Mouse (Mus musculus) splenic B cell, adult 2 months (primary cell): Measurements from ENCODE around the gene Actrt3.

Experiments
- DNase-seq: peaks from one replicate; pipeline ENCODE4 v3.0.0-alpha.2; 2011; ENCODE audit warnings: low read depth, low spot score
- H3K27me3 ChIP-seq: 2 replicates; pipeline ENCODE4 v1.6.1; 2012; ENCODE audit warnings: mild to moderate bottlenecking, low read length, moderate library complexity, mixed read lengths; ENCODE audit not compliant: control insufficient read depth, poor library complexity, insufficient read depth, severe bottlenecking
- H3K36me3 ChIP-seq: 2 replicates; pipeline ENCODE4 v1.6.1; 2012; ENCODE audit warnings: mild to moderate bottlenecking, low read length, moderate library complexity, mixed read lengths; ENCODE audit not compliant: control insufficient read depth, poor library complexity, insufficient read depth, severe bottlenecking

Actrt3 gene

GRCm38 (mm10) chr3:30599711-30600545 lies at the start of gene Actrt3:
Gene Actrt3, minus strand, starts transcription at chr3:30599939.
- Histone ChIP-seq H3K36me3 (no peaks in the 10 kb centered on the region; the same call in 1 of the 2 replicates), H3K27me3 (no peaks in the 10 kb centered on the region)
- peak; percentile 57 for DNase-seq

- H3K36me3 ChIP-seq: no peaks in the 10 kb centered on the region
- DNase-seq: no peak
- no peaks in the 10 kb centered on the region for H3K27me3 ChIP-seq
Measured at GRCm38 (mm10) chr3:30648466-30648865, 48.7 kb upstream of the Actrt3 start.

- no peaks in the 10 kb centered on the region for H3K27me3 ChIP-seq
- no peaks in the 10 kb centered on the region for H3K36me3 ChIP-seq
- DNase-seq: peak; percentile 13
Measured at GRCm38 (mm10) chr3:30647440-30648090, 47.8 kb upstream of the Actrt3 start, which contains the start of gene Lrrc34. Gene Lrrc34, minus strand, starts transcription at chr3:30647869.

- H3K36me3 ChIP-seq: no peaks in the 10 kb centered on the region
- no peaks in the 10 kb centered on the region for H3K27me3 ChIP-seq
- DNase-seq: no peak
Measured at GRCm38 (mm10) chr3:30646761-30647160, 47.0 kb upstream of the Actrt3 start.

- no peak for DNase-seq
- Histone ChIP-seq H3K36me3 (no peaks in the 10 kb centered on the region), H3K27me3 (no peaks in the 10 kb centered on the region)
Measured at GRCm38 (mm10) chr3:30644207-30644606, 44.5 kb upstream of the Actrt3 start, which contains the start of gene Lrriq4. Gene Lrriq4, plus strand, starts transcription at chr3:30644507.

- no peak for DNase-seq
- Histone ChIP-seq H3K27me3 (no peaks in the 10 kb centered on the region), H3K36me3 (no peaks in the 10 kb centered on the region)
Measured at GRCm38 (mm10) chr3:30635629-30636028, 35.9 kb upstream of the Actrt3 start.

- Histone ChIP-seq H3K27me3 (no peaks in the 10 kb centered on the region), H3K36me3 (no peaks in the 10 kb centered on the region)
- no peak for DNase-seq
Measured at GRCm38 (mm10) chr3:30633681-30634080, 33.9 kb upstream of the Actrt3 start.

- H3K36me3 ChIP-seq: peaks cover 2% of the 10 kb centered on the region
Measured at GRCm38 (mm10) chr3:30620132-30620531, 20.4 kb upstream of the Actrt3 start.

GRCm38 (mm10) chr3:30610930-30611329 lies 11.2 kb upstream of the Actrt3 start:
- Histone ChIP-seq H3K27me3 (no peaks in the 10 kb centered on the region), H3K36me3 (peaks cover 13% of the 10 kb centered on the region)
- no peak for DNase-seq

More at GRCm38 (mm10) chr3:30620132-30620531, 20.4 kb upstream of the Actrt3 start:
- H3K27me3 ChIP-seq: no peaks in the 10 kb centered on the region
- DNase-seq: peak; percentile 75

- DNase-seq: no peak
- Histone ChIP-seq H3K27me3 (no peaks in the 10 kb centered on the region), H3K36me3 (peaks cover 9% of the 10 kb centered on the region)
Measured at GRCm38 (mm10) chr3:30608999-30609398, 9.3 kb upstream of the Actrt3 start.

GRCm38 (mm10) chr3:30603256-30603655 lies 3.5 kb upstream of the Actrt3 start:
- no peak for DNase-seq
- Histone ChIP-seq H3K27me3 (no peaks in the 10 kb centered on the region), H3K36me3 (peaks cover 6% of the 10 kb centered on the region)

- DNase-seq: no peak
- no peaks in the 10 kb centered on the region for H3K27me3 ChIP-seq
Measured at GRCm38 (mm10) chr3:30602740-30603098, 3.0 kb upstream of the Actrt3 start.

GRCm38 (mm10) chr3:30602065-30602739 lies 2.5 kb upstream of the Actrt3 start, which contains the start of gene Mynn:
Gene Mynn, plus strand, starts transcription at chr3:30602065.
- Histone ChIP-seq H3K27me3 (no peaks in the 10 kb centered on the region), H3K36me3 (peaks cover 4% of the 10 kb centered on the region)

More at GRCm38 (mm10) chr3:30602740-30603098, 3.0 kb upstream of the Actrt3 start:
- H3K36me3 ChIP-seq: peaks cover 4% of the 10 kb centered on the region

GRCm38 (mm10) chr3:30601610-30602064 lies 1.9 kb upstream of the Actrt3 start:
- no peak for DNase-seq
- no peaks in the 10 kb centered on the region for H3K27me3 ChIP-seq
- H3K36me3 ChIP-seq: peaks cover 3% of the 10 kb centered on the region

More at GRCm38 (mm10) chr3:30602065-30602739, 2.5 kb upstream of the Actrt3 start, which contains the start of gene Mynn:
- DNase-seq: peak; percentile 98
